Mouse (Mus musculus): ENCODE data around the gene 4931429L15Rik.

The 4931429L15Rik gene

GRCm38 (mm10) chr9:46259111-46259510 lies 60.7 kb downstream of the 4931429L15Rik start:
- DNase-seq (ENCODE audit: low read depth, low spot score): no peak

GRCm38 (mm10) chr9:46257546-46257945 lies 62.2 kb downstream of the 4931429L15Rik start:
- DNase-seq (ENCODE audit: low read depth, low spot score): no peak

- no peak for DNase-seq (ENCODE audit: low read depth, low spot score)
These were observed 63.0 kb downstream of the 4931429L15Rik start for GRCm38 (mm10) chr9:46256658-46257385.

- no peak for DNase-seq (ENCODE audit: low read depth, low spot score)
These were observed 63.6 kb downstream of the 4931429L15Rik start for GRCm38 (mm10) chr9:46256177-46256576.

All from brain, embryonic 18.5 days (tissue).